8 mouse cellular contexts compared by ENCODE assay signal in the genomic region with DNA sequence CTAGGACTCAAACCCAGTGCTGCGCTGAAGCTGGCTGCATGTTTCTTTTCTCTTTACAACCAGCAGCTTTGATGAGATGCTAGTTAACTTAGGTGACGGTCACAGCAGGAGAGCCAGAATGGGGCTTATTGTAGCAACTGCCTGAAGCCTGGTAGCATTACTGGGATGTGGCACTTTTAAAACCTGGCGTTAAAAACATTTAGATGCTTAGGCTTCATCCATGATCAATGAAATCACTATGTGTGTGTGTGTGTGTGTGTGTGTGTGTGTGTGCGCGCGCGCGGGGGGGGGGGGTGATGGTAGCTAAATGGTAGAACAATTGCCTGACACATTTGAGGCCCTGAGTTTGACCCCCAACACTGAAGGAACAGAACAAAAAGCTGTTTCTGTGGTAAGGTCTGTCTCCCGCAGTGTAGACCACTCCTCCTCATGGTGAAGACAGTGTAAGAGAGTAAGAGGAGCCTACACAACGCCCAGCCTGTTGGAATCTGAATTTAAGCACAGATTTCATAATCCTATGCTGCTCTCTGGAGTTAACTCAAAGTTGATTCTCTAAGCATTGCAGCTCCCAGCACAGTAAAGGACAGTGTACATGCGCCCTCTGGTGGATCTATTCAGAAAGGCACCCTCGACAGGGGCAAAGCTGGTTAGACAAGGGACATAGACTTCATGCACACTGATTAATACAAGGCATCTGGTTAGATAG. TPM values are rescaled to one million over a fixed set of nuclear protein-coding genes. Genes with fewer than 3 reads are reported as not detected.
DNase-seq lines count a peak whose midpoint lies in the region; ATAC-seq and TF ChIP-seq lines count a peak whose summit lies in the region.

No protein-coding gene starts in this region.

- H3K9ac ChIP-seq in embryonic facial prominence, embryonic 15.5 days, result no peak overlapping the region
- no peak overlapping the region for H3K9ac ChIP-seq in limb, embryonic 13.5 days
- no peak overlapping the region for H3K9ac ChIP-seq in midbrain, postnatal 0 days (replicated peaks; ENCODE audit: low read length, poor library complexity, severe bottlenecking)

- H3K4me2 ChIP-seq in embryonic facial prominence, embryonic 15.5 days (replicated peaks), result no peak overlapping the region
- no peak overlapping the region for H3K4me2 ChIP-seq in limb, embryonic 13.5 days (replicated peaks)
- H3K4me2 ChIP-seq in midbrain, postnatal 0 days (ENCODE audit: low read depth, low read length, poor library complexity, severe bottlenecking), result no peak overlapping the region

- peak; percentile 83 for TF ChIP-seq CTCF in bone marrow, adult 2 months (IDR thresholded peaks at IDR 0.05; ENCODE audit: control insufficient read depth, insufficient read depth, low read length)
- peak; percentile 99 for TF ChIP-seq CTCF in midbrain, postnatal 0 days (IDR thresholded peaks at IDR 0.05)

- peak; percentile 79 for DNase-seq in A20 (ENCODE audit: low read depth, low spot score)
- peak; percentile 93 for DNase-seq in heart, adult 8-10 months (ENCODE audit: low spot score)
- DNase-seq in kidney, adult 9 months, result peak; percentile 90
- peak; percentile 93 for DNase-seq in midbrain, postnatal 0 days (ENCODE audit: low spot score)
- peak; percentile 45 to 69 for DNase-seq in spleen, postnatal 14 days (ENCODE audit: low spot score in 2 of 2)

- H3K9me3 ChIP-seq in embryonic facial prominence, embryonic 15.5 days (replicated peaks), result no peaks in the 10 kb centered on the region
- H3K9me3 ChIP-seq in limb, embryonic 13.5 days, result no peaks in the 10 kb centered on the region
- H3K9me3 ChIP-seq in midbrain, postnatal 0 days (ENCODE audit: low read length), result no peaks in the 10 kb centered on the region

- no peaks in the 10 kb centered on the region for H3K4me1 ChIP-seq in bone marrow, adult 2 months (ENCODE audit: control insufficient read depth, insufficient read depth, low read length)
- no peaks in the 10 kb centered on the region for H3K4me1 ChIP-seq in embryonic facial prominence, embryonic 15.5 days
- H3K4me1 ChIP-seq in limb, embryonic 13.5 days, result no peaks in the 10 kb centered on the region
- H3K4me1 ChIP-seq in midbrain, postnatal 0 days (ENCODE audit: insufficient read depth, low read length), result no peaks in the 10 kb centered on the region

- no peak overlapping the region for H3K27ac ChIP-seq in bone marrow, adult 2 months (ENCODE audit: control insufficient read depth, insufficient read depth, low read depth, low read length, poor library complexity)
- no peak overlapping the region for H3K27ac ChIP-seq in embryonic facial prominence, embryonic 15.5 days (replicated peaks)
- no peak overlapping the region for H3K27ac ChIP-seq in limb, embryonic 13.5 days
- H3K27ac ChIP-seq in midbrain, postnatal 0 days (ENCODE audit: low read depth, low read length), result no peak overlapping the region

- WGBS in bone marrow, adult 2 months, result 60% methylated on average over 12 of the region's 12 CpGs
- WGBS in embryonic facial prominence, embryonic 15.5 days, result 47% methylated on average over 12 of the region's 12 CpGs
- 45% methylated on average over 11 of the region's 12 CpGs for WGBS in limb, embryonic 13.5 days
- WGBS in midbrain, postnatal 0 days, result 51% methylated on average over 12 of the region's 12 CpGs

- ATAC-seq in embryonic facial prominence, embryonic 15.5 days (ENCODE audit: insufficient number of reproducible peaks, low FRiP score, low TSS enrichment, low read depth), result peak; percentile 88
- ATAC-seq in limb, embryonic 13.5 days (ENCODE audit: low FRiP score, low read depth), result peak; percentile 95
- peak; percentile 93 for ATAC-seq in midbrain, postnatal 0 days (ENCODE audit: low FRiP score)

- no peak for TF ChIP-seq POLR2A in bone marrow, adult 2 months (IDR thresholded peaks at IDR 0.05; ENCODE audit: borderline replicate concordance, control insufficient read depth, low read depth, low read length)

- no peaks in the 10 kb centered on the region for H3K27me3 ChIP-seq in embryonic facial prominence, embryonic 15.5 days
- H3K27me3 ChIP-seq in limb, embryonic 13.5 days, result no peaks in the 10 kb centered on the region
- H3K27me3 ChIP-seq in midbrain, postnatal 0 days (ENCODE audit: insufficient read depth, low read length), result no peaks in the 10 kb centered on the region

- no peaks in the 10 kb centered on the region for H3K36me3 ChIP-seq in embryonic facial prominence, embryonic 15.5 days
- H3K36me3 ChIP-seq in limb, embryonic 13.5 days, result no peaks in the 10 kb centered on the region
- H3K36me3 ChIP-seq in midbrain, postnatal 0 days (ENCODE audit: insufficient read depth, low read length), result no peaks in the 10 kb centered on the region

- no peak overlapping the region for H3K4me3 ChIP-seq in bone marrow, adult 2 months (replicated peaks; ENCODE audit: control insufficient read depth, low read depth, low read length)
- no peak overlapping the region for H3K4me3 ChIP-seq in embryonic facial prominence, embryonic 15.5 days (replicated peaks)
- H3K4me3 ChIP-seq in limb, embryonic 13.5 days, result no peak overlapping the region
- no peak overlapping the region for H3K4me3 ChIP-seq in midbrain, postnatal 0 days (ENCODE audit: low read depth, low read length)

RNA-seq across cellular contexts. Expression of a gene that starts 41.8 kb away (rescaled TPM):
- 3.5 and 8.3 TPM in 2 replicates for polyA plus RNA-seq in bone marrow, adult 2 months (2011; ENCODE audit: insufficient read depth, insufficient read length, low replicate concordance, missing spikeins)
- 0.08 and 0.11 TPM in 2 replicates for polyA plus RNA-seq in embryonic facial prominence, embryonic 15.5 days (2015; fragmentation: Nextera tagmentation; extraction: Ambion mirVana)
- total RNA-seq in heart, adult 8-10 months (2022), result not detected
- 0.11 TPM in 1 of 2 replicates, not detected in the other for polyA plus RNA-seq in limb, embryonic 13.5 days (2015; fragmentation: Nextera tagmentation; extraction: Ambion mirVana)
- total RNA-seq in midbrain, postnatal 0 days (2014; rRNA removed), result 0.94 and 1.3 TPM in 2 replicates
- polyA plus RNA-seq in midbrain, postnatal 0 days (2015; fragmentation: Nextera tagmentation; extraction: Ambion mirVana), result 0.49 and 0.55 TPM in 2 replicates

RNA-seq across cellular contexts. Expression of a gene that starts 53.5 kb away (rescaled TPM):
- 1.0 and 2.2 TPM in 2 replicates for polyA plus RNA-seq in bone marrow, adult 2 months (2011; ENCODE audit: insufficient read depth, insufficient read length, low replicate concordance, missing spikeins)
- polyA plus RNA-seq in embryonic facial prominence, embryonic 15.5 days (2015; fragmentation: Nextera tagmentation; extraction: Ambion mirVana), result 2.1 and 2.4 TPM in 2 replicates
- total RNA-seq in heart, adult 8-10 months (2022), result under 1 TPM; 0.33 to 0.63 (median 0.39) TPM
- 3.8 and 3.9 TPM in 2 replicates for polyA plus RNA-seq in limb, embryonic 13.5 days (2015; fragmentation: Nextera tagmentation; extraction: Ambion mirVana)
- total RNA-seq in midbrain, postnatal 0 days (2014; rRNA removed), result 3.0 and 3.6 TPM in 2 replicates
- 0.68 and 0.74 TPM in 2 replicates for polyA plus RNA-seq in midbrain, postnatal 0 days (2015; fragmentation: Nextera tagmentation; extraction: Ambion mirVana)

RNA-seq across cellular contexts. Expression of a gene that starts 53.9 kb away (rescaled TPM):
- polyA plus RNA-seq in bone marrow, adult 2 months (2011; ENCODE audit: insufficient read depth, insufficient read length, low replicate concordance, missing spikeins), result 2.7 and 2.9 TPM in 2 replicates
- polyA plus RNA-seq in embryonic facial prominence, embryonic 15.5 days (2015; fragmentation: Nextera tagmentation; extraction: Ambion mirVana), result 34.2 and 38.9 TPM in 2 replicates
- 10 to 100 TPM; 56.2 to 65.0 (median 58.1) TPM for total RNA-seq in heart, adult 8-10 months (2022)
- polyA plus RNA-seq in limb, embryonic 13.5 days (2015; fragmentation: Nextera tagmentation; extraction: Ambion mirVana), result 33.3 and 35.3 TPM in 2 replicates
- 26.2 and 30.8 TPM in 2 replicates for total RNA-seq in midbrain, postnatal 0 days (2014; rRNA removed)
- 5.4 and 5.8 TPM in 2 replicates for polyA plus RNA-seq in midbrain, postnatal 0 days (2015; fragmentation: Nextera tagmentation; extraction: Ambion mirVana)
